Mouse (Mus musculus): ENCODE measurements around the gene Gpr19. TPM values are rescaled to one million over a fixed set of nuclear protein-coding genes. Genes with fewer than 3 reads are reported as not detected.

The Gpr19 gene
- polyA plus RNA-seq, 1 experiment from 2014 or later, result 11.1 TPM

DNA sequence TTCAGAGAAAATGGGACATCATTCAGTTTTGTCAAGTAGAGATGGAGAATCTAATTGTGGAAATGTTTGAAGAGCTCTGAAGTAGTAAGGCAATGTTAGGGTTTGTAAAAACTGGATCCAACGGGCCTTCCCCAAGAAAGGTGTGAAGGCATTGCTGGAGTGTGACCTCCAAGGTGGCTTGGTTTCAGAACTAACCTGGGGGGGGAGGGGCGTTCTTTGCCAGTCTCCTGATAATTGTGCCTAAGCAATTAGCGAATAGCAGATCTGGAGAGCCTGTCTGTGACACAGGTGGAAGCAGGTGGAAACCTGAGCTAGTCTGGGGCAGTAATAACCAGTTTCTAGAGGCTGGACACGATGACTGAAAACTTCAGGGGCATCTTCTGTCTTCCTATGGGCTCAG lies 52.7 kb downstream of the Gpr19 start:
- no peak overlapping the region for H3K9ac ChIP-seq (ENCODE audit: low read depth, low read length)
- no peaks in the 10 kb centered on the region for H3K27me3 ChIP-seq (ENCODE audit: insufficient read depth, low read length)
- 64% methylated on average over 4 of the region's 4 CpGs for WGBS
- no peak for TF ChIP-seq CTCF (IDR thresholded peaks at IDR 0.05; ENCODE audit: low read depth)
- 0 out of 2 replicates have a peak, but pooled peaks cover 4% of the 10 kb centered on the region for H3K36me3 ChIP-seq (ENCODE audit: insufficient read depth, low read length)
- ATAC-seq (replicated peaks; ENCODE audit: low FRiP score, low read depth) (no peak), DNase-seq (ENCODE audit: low spot score) (no peak)
- no peak overlapping the region for H3K27ac ChIP-seq
- H3K4me1 ChIP-seq (replicated peaks; ENCODE audit: insufficient read depth, low read length), result no peaks in the 10 kb centered on the region
- H3K9me3 ChIP-seq (replicated peaks; ENCODE audit: low read length), result no peaks in the 10 kb centered on the region
- H3K4me2 ChIP-seq (ENCODE audit: low read length), result no peak overlapping the region
- no peak overlapping the region for H3K4me3 ChIP-seq (replicated peaks; ENCODE audit: low read depth, low read length)

DNA sequence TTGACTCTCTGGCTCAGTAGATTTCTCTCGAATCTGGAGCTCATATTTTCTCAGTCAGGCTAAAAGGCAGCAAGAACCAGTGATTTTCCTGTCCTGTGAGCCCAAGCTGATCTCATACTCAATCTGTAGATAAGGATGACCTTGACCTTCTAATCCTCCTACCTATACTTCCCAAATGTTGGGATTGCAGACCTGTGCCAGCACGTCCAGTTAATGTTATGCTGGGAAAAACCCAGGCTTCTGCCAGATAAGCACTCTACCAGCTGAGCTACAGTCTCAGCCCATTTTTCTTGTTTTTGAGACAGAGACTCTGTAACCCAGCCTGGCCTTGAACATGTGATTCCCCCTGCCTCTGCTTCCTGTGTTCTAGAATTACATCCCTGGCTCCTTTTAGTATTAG lies 58.0 kb downstream of the Gpr19 start:
- Histone ChIP-seq H3K9me3 (replicated peaks; ENCODE audit: low read length) (no peaks in the 10 kb centered on the region), H3K27ac (no peak overlapping the region), H3K4me1 (replicated peaks; ENCODE audit: insufficient read depth, low read length) (no peaks in the 10 kb centered on the region), H3K4me2 (ENCODE audit: low read length) (no peak overlapping the region), H3K36me3 (ENCODE audit: insufficient read depth, low read length) (no peaks in the 10 kb centered on the region), H3K27me3 (ENCODE audit: insufficient read depth, low read length) (no peaks in the 10 kb centered on the region), H3K4me3 (replicated peaks; ENCODE audit: low read depth, low read length) (no peak overlapping the region), H3K9ac (ENCODE audit: low read depth, low read length) (no peak overlapping the region)
- DNase-seq (ENCODE audit: low spot score) (no peak), ATAC-seq (replicated peaks; ENCODE audit: low FRiP score, low read depth) (no peak)
- no peak for TF ChIP-seq CTCF (IDR thresholded peaks at IDR 0.05; ENCODE audit: low read depth)
- 74% methylated on average over 2 of the region's 2 CpGs for WGBS

- H3K9ac ChIP-seq (ENCODE audit: low read depth, low read length), result no peak overlapping the region
- H3K4me2 ChIP-seq (ENCODE audit: low read length), result no peak overlapping the region
- H3K9me3 ChIP-seq (replicated peaks; ENCODE audit: low read length), result no peaks in the 10 kb centered on the region
- WGBS, result 92% methylated on average over 4 of the region's 4 CpGs
- TF ChIP-seq CTCF (IDR thresholded peaks at IDR 0.05; ENCODE audit: low read depth), result no peak
- no peaks in the 10 kb centered on the region for H3K36me3 ChIP-seq (ENCODE audit: insufficient read depth, low read length)
- no peak overlapping the region for H3K4me3 ChIP-seq (replicated peaks; ENCODE audit: low read depth, low read length)
- no peak for ATAC-seq (replicated peaks; ENCODE audit: low FRiP score, low read depth)
- no peaks in the 10 kb centered on the region for H3K27me3 ChIP-seq (ENCODE audit: insufficient read depth, low read length)
- DNase-seq (ENCODE audit: low spot score), result no peak
- H3K27ac ChIP-seq, result no peak overlapping the region
- no peaks in the 10 kb centered on the region for H3K4me1 ChIP-seq (replicated peaks; ENCODE audit: insufficient read depth, low read length)
Measured at GRCm38 (mm10) chr6:134838111-134838510, 60.3 kb downstream of the Gpr19 start.

DNA sequence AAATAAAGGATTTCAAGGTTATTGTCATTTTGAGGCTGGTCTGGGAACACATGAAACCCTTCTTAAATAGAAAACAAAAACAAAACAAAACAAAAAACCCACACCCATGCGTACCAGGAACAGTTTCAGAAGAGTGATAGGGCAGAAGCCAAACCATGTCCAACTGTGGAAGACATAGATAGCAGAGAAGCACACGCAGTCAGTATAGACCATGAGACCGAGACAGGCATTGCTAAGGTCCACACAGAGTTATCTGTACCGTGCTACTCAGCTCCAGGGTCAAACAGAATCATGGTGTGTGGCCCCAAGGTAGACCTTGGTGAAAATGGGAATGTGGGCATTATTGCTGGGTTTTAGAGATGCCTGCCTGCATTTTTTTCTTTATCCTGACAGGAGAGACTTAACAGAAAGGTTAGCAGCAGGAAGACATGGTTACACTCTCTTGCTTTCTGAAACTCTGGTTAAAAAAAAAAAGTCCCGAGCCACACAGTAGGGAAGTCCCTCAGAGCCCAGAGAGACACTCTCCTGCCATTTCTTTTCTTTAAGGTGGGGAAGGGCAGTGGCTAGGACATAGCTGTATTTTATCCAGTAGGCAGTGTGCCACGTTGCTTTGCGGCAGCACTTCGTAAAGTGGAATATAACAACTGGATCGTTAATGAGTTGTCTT lies 63.7 kb downstream of the Gpr19 start:
- Histone ChIP-seq H3K27ac (no peak overlapping the region), H3K4me1 (replicated peaks; ENCODE audit: insufficient read depth, low read length) (no peaks in the 10 kb centered on the region), H3K4me3 (replicated peaks; ENCODE audit: low read depth, low read length) (no peak overlapping the region), H3K4me2 (ENCODE audit: low read length) (no peak overlapping the region), H3K9me3 (replicated peaks; ENCODE audit: low read length) (no peaks in the 10 kb centered on the region), H3K36me3 (ENCODE audit: insufficient read depth, low read length) (no peaks in the 10 kb centered on the region), H3K9ac (ENCODE audit: low read depth, low read length) (no peak overlapping the region), H3K27me3 (ENCODE audit: insufficient read depth, low read length) (no peaks in the 10 kb centered on the region)
- no peak for TF ChIP-seq CTCF (IDR thresholded peaks at IDR 0.05; ENCODE audit: low read depth)
- no peak for DNase-seq (ENCODE audit: low spot score)
- no peak for ATAC-seq (replicated peaks; ENCODE audit: low FRiP score, low read depth)
- 75% methylated on average over 9 of the region's 9 CpGs for WGBS

GRCm38 (mm10) chr6:134830776-134831175 lies 67.6 kb downstream of the Gpr19 start:
- H3K4me3 ChIP-seq (replicated peaks; ENCODE audit: low read depth, low read length), result peak overlapping the region; percentile 67
- under 1% methylated on average over 10 of the region's 10 CpGs for WGBS

GRCm38 (mm10) chr6:134829786-134830700 lies 68.3 kb downstream of the Gpr19 start, which contains the start of gene Crebl2:
Gene Crebl2, plus strand, starts transcription at chr6:134830154.
- H3K4me2 ChIP-seq (ENCODE audit: low read length), result peak within 1 kb of the TSS; percentile 77
- peak within 1 kb of the TSS; percentile 96 for H3K27ac ChIP-seq
- no peaks in the 10 kb centered on the region for H3K9me3 ChIP-seq (replicated peaks; ENCODE audit: low read length)
- no peaks in the 10 kb centered on the region for H3K36me3 ChIP-seq (ENCODE audit: insufficient read depth, low read length)
- peak; percentile 97 for ATAC-seq (replicated peaks; ENCODE audit: low FRiP score, low read depth)
- H3K4me1 ChIP-seq (replicated peaks; ENCODE audit: insufficient read depth, low read length), result peaks cover 9% of the 10 kb centered on the region
- peak; percentile 100 for DNase-seq (ENCODE audit: low spot score)
- under 1% methylated on average over 54 of the region's 58 CpGs for WGBS
- no peaks in the 10 kb centered on the region for H3K27me3 ChIP-seq (ENCODE audit: insufficient read depth, low read length)
- H3K9ac ChIP-seq (ENCODE audit: low read depth, low read length), result peak within 1 kb of the TSS; percentile 81
- peak within 1 kb of the TSS; percentile 67 for H3K4me3 ChIP-seq (replicated peaks; ENCODE audit: low read depth, low read length)
- peak; percentile 51 for TF ChIP-seq CTCF (IDR thresholded peaks at IDR 0.05; ENCODE audit: low read depth)

More at GRCm38 (mm10) chr6:134830776-134831175, 67.6 kb downstream of the Gpr19 start:
- Histone ChIP-seq H3K36me3 (ENCODE audit: insufficient read depth, low read length) (no peaks in the 10 kb centered on the region), H3K27ac (peak overlapping the region; percentile 96), H3K27me3 (ENCODE audit: insufficient read depth, low read length) (no peaks in the 10 kb centered on the region), H3K9ac (ENCODE audit: low read depth, low read length) (peak overlapping the region; percentile 81; the same call in 1 of the 2 replicates), H3K4me1 (replicated peaks; ENCODE audit: insufficient read depth, low read length) (peaks cover 9% of the 10 kb centered on the region), H3K4me2 (ENCODE audit: low read length) (peak overlapping the region; percentile 77), H3K9me3 (replicated peaks; ENCODE audit: low read length) (no peaks in the 10 kb centered on the region)
- no peak for ATAC-seq (replicated peaks; ENCODE audit: low FRiP score, low read depth)
- TF ChIP-seq CTCF (IDR thresholded peaks at IDR 0.05; ENCODE audit: low read depth), result no peak
- peak; percentile 48 for DNase-seq (ENCODE audit: low spot score)
